Mouse (Mus musculus) ES-E14 (cell line): ENCODE data around the gene Phldb3. TPM values are rescaled to one million over a fixed set of nuclear protein-coding genes. Genes with fewer than 3 reads are reported as not detected.

Source experiments
- DNase-seq: peaks from one replicate; pipeline ENCODE4 v3.0.0-alpha.2; 2013; ENCODE audit warnings: low read depth, low spot score
- H3K27ac ChIP-seq: 2 replicates; pipeline ENCODE4 v1.5.1; 2012; ENCODE audit warnings: low read depth, mild to moderate bottlenecking, low read length, moderate library complexity, mixed read lengths; ENCODE audit not compliant: poor library complexity, insufficient read depth, severe bottlenecking
- H3K36me3 ChIP-seq: 2 replicates; pipeline ENCODE4 v1.6.1; 2012; ENCODE audit warnings: mild to moderate bottlenecking, low read length, moderate library complexity, mixed read lengths; ENCODE audit not compliant: control insufficient read depth, poor library complexity, insufficient read depth, severe bottlenecking
- H3K4me1 ChIP-seq, 2 experiments: fragments of 150-350 bp in 1 of 2; sonication (generic) in 1 of 2; 2 replicates each; pipeline ENCODE4 v1.6.1; 2012; ENCODE audit warnings: low read length in 2 of 2, mild to moderate bottlenecking in 1 of 2, mixed read lengths in 1 of 2; ENCODE audit not compliant: control insufficient read depth in 2 of 2, insufficient read depth in 2 of 2, poor library complexity in 1 of 2
- H3K4me3 ChIP-seq, 2 experiments: fragments of 150-350 bp in 1 of 2; sonication (generic) in 1 of 2; 2 replicates each; pipeline ENCODE4 v1.5.1; 2012; ENCODE audit warnings: low read length in 2 of 2, low read depth in 1 of 2, mild to moderate bottlenecking in 1 of 2, mixed read lengths in 1 of 2; ENCODE audit not compliant: insufficient read depth in 1 of 2, poor library complexity in 1 of 2, severe bottlenecking in 1 of 2
- H3K9ac ChIP-seq: 2 replicates; pipeline ENCODE4 v1.6.1; 2012; ENCODE audit warnings: low read depth, mild to moderate bottlenecking, low read length, mixed read lengths; ENCODE audit not compliant: poor library complexity, insufficient read depth, severe bottlenecking
- H3K9me3 ChIP-seq: fragments of 150-350 bp; sonication (generic); 2 replicates; pipeline ENCODE4 v1.6.1; 2012; ENCODE audit warnings: low read depth, mild to moderate bottlenecking, low read length; ENCODE audit not compliant: control insufficient read depth, insufficient read depth
- CHD2 ChIP-seq: IDR thresholded peaks from 2 replicates; pipeline ENCODE4 v1.6.1; 2014; ENCODE audit warnings: mild to moderate bottlenecking, low read depth, low read length, inconsistent platforms
- HCFC1 ChIP-seq: IDR thresholded peaks from 2 replicates; pipeline ENCODE4 v1.6.1; 2012; ENCODE audit warnings: low read length, inconsistent platforms, borderline replicate concordance; ENCODE audit not compliant: insufficient read depth
- MAFK ChIP-seq: IDR thresholded peaks from 2 replicates; pipeline ENCODE4 v1.6.1; 2014; ENCODE audit warnings: mild to moderate bottlenecking, low read depth, low read length, inconsistent platforms; ENCODE audit not compliant: insufficient read depth
- ZC3H11A ChIP-seq: IDR thresholded peaks from 2 replicates; pipeline ENCODE4 v1.6.1; 2012; ENCODE audit warnings: low read depth, mild to moderate bottlenecking, inconsistent platforms, low read length, borderline replicate concordance
- ZNF384 ChIP-seq: IDR thresholded peaks from 2 replicates; pipeline ENCODE4 v1.6.1; 2012; ENCODE audit warnings: low read depth, low read length, inconsistent platforms
- in situ Hi-C, 2 experiments: fragments of 600-800 bp; cut with MboI; formaldehyde crosslinking; loops; one replicate each; pipeline ENCODE4 v1.15.1; 2025; ENCODE audit warnings: low sequenced_read_pairs in 2 of 2, inconsistent platforms in 1 of 2; ENCODE audit not compliant: unreplicated experiment in 2 of 2
- total RNA-seq: library from RNA; depleted of rRNA; stranded (reverse); fragments of 300-350 nt; gene quantifications from 2 replicates; pipeline ENCODE4 v1.2.3, GENCODE M21; 2012

Phldb3 gene
- total RNA-seq, 1 experiment: 1.5 TPM

- Histone ChIP-seq H3K4me1 (peaks cover 0 to 12% of the 10 kb centered on the region in 2 experiments; a peak in 1 of 4 replicates), H3K9me3 (no peaks in the 10 kb centered on the region), H3K4me3 (no peak overlapping the region), H3K27ac (no peak overlapping the region), H3K9ac (no peak overlapping the region), H3K36me3 (peaks cover 42% of the 10 kb centered on the region)
- no peak for DNase-seq
- in situ Hi-C loops: no loop called here
- TF ChIP-seq CHD2: no peak
- TF ChIP-seq ZNF384: no peak
- TF ChIP-seq MAFK: no peak
- no peak for TF ChIP-seq HCFC1
- TF ChIP-seq ZC3H11A: no peak
These were observed 45.8 kb upstream of the Phldb3 start for GRCm38 (mm10) chr7:24564607-24565265.

DNA sequence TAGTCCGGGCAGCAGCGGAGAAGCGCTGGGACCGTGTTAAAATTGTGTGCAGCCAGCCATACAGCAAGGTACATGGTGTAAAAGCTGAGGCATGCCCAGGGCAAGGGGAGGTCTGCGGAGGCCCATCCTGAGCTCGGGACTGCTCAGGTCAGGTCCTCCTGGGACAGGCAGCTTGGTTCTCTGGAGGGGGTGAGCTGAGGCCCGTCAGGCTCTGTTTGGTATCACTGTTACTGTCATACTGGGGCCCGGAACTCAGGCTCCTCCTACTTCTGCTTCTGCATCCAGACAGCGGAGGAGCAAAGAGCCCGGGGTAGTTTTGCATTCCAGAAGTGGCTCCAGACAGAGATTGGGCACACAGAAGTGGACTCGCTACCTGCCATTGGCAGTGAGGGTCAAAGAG, 44.9 kb upstream of the Phldb3 start:
- TF ChIP-seq HCFC1 (no peak), ZC3H11A (no peak), CHD2 (no peak), ZNF384 (no peak), MAFK (no peak)
- Histone ChIP-seq H3K4me3 (no peak overlapping the region), H3K9me3 (no peaks in the 10 kb centered on the region), H3K9ac (no peak overlapping the region), H3K4me1 (peaks cover 0 to 11% of the 10 kb centered on the region in 2 experiments; a peak in 1 of 4 replicates), H3K27ac (no peak overlapping the region), H3K36me3 (peaks cover 41% of the 10 kb centered on the region)
- no peak for DNase-seq
- in situ Hi-C loops: no loop called here

- TF ChIP-seq MAFK (no peak), ZC3H11A (no peak)
- Histone ChIP-seq H3K4me3 (no peak overlapping the region), H3K36me3 (peaks cover 43% of the 10 kb centered on the region), H3K9ac (no peak overlapping the region), H3K27ac (no peak overlapping the region), H3K4me1 (peaks cover 0 to 12% of the 10 kb centered on the region in 2 experiments; a peak in 1 of 4 replicates), H3K9me3 (no peaks in the 10 kb centered on the region)
- DNase-seq: no peak
- in situ Hi-C loops: no loop called here
These were observed 44.4 kb upstream of the Phldb3 start for GRCm38 (mm10) chr7:24566206-24566605.

- H3K4me3 ChIP-seq: no peak overlapping the region
- H3K9me3 ChIP-seq: no peaks in the 10 kb centered on the region
- peaks cover 55% of the 10 kb centered on the region for H3K36me3 ChIP-seq
- H3K27ac ChIP-seq: no peak overlapping the region
- in situ Hi-C loops: no loop called here
- no peak for TF ChIP-seq MAFK
- TF ChIP-seq HCFC1: no peak
- TF ChIP-seq ZC3H11A: no peak
- no peak for TF ChIP-seq ZNF384
- TF ChIP-seq CHD2: no peak
- peaks cover 0 to 5% of the 10 kb centered on the region in 2 experiments; a peak in 1 of 4 replicates for H3K4me1 ChIP-seq
- H3K9ac ChIP-seq: no peak overlapping the region
- DNase-seq: no peak
These were observed 42.1 kb upstream of the Phldb3 start for GRCm38 (mm10) chr7:24568512-24568911.

- in situ Hi-C loops: no loop called here
- DNase-seq: no peak
These were observed 39.5 kb upstream of the Phldb3 start for GRCm38 (mm10) chr7:24571071-24571470.

More at GRCm38 (mm10) chr7:24571071-24571470, 39.5 kb upstream of the Phldb3 start:
- H3K27ac ChIP-seq: no peak overlapping the region; the same call in 1 of the 2 replicates
- no peak overlapping the region for H3K9ac ChIP-seq
- no peak for TF ChIP-seq HCFC1
- no peak for TF ChIP-seq CHD2
- no peak for TF ChIP-seq ZC3H11A
- TF ChIP-seq MAFK: no peak
- TF ChIP-seq ZNF384: no peak
- peaks cover 44% of the 10 kb centered on the region for H3K36me3 ChIP-seq
- H3K4me1 ChIP-seq: peaks cover 0 to 2% of the 10 kb centered on the region in 2 experiments; a peak in 1 of 4 replicates
- no peak overlapping the region for H3K4me3 ChIP-seq
- no peaks in the 10 kb centered on the region for H3K9me3 ChIP-seq
